Mouse (Mus musculus) telencephalon, adult 2 months (tissue): ENCODE measurements around the gene Rpl36al.

Source experiments
- DNase-seq: peaks from one replicate; pipeline ENCODE4 v3.0.0-alpha.2; 2011; ENCODE audit warnings: low read depth, low spot score

Gene Rpl36al

DNA sequence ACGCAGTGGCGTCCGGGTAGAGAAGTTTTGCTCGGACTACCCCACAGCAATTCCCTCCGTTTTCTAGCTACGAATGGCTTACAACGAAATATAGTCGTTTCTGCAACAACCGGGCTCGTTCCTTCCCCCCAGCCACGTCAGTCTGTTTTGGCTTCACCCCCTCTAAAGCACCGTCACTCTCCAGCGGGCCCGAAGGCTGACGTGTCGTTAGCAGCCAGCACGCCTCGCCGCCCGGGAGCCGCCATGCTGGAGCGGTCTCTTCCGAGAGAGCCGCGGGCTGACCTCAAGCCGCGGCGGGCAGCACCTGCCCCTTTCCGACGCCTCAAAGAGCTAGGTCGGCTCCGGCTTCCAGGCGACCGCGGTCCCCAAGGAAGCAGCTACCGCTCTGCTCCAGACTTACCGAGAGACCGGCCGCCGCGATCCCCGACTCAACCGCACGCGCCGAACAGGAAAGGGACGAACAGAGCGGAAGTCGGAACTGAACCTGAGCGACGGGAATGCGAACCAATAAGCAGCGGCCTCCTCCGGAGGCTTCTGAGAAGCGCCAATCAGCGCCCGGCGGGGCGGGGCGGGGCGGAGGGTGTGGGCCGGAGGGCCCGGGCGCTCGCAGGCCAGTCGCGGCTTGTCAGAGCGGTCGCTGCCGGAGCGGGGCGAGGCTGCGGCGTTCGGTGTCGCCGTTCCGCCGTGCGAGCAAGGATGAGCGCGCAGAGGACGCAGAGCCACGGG is at the start of gene Rpl36al, which contains the start of gene Mgat2:
Gene Rpl36al (minus strand): TSS at position 501 of the 726 bp plus-strand sequence.
Gene Mgat2 (plus strand): TSS at position 575 of the 726 bp plus-strand sequence.
- DNase-seq, result peak; percentile 96

GRCm38 (mm10) chr12:69229251-69229650 is 45.4 kb upstream of the Rpl36al start:
- no peak for DNase-seq

- DNase-seq, result peak; percentile 49
These were observed 44.0 kb upstream of the Rpl36al start, which contains the start of gene Pole2 for GRCm38 (mm10) chr12:69227776-69228466. Gene Pole2, minus strand, starts transcription at chr12:69228195.

- no peak for DNase-seq
These were observed 36.9 kb upstream of the Rpl36al start for GRCm38 (mm10) chr12:69220613-69221277.

DNA sequence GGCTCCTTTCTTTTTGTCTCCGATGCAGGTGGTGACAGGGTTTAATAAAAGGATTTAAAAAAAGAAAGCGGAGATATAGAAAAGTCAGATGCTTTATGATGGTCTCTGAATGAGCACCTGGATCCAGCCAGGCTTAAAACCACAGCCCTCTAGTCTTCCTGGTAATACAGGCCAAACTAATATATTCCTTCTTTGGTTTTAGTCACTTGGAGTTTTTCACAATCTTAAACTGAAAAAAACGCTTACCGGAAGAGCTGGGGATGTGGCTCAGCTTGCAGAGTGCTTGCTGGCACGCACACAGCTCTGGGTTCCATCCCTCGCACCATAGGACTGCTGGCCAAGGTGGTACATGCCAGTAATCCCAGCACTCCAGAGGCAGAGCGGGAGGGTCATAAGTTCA is 32.7 kb upstream of the Rpl36al start:
- DNase-seq, result no peak

DNA sequence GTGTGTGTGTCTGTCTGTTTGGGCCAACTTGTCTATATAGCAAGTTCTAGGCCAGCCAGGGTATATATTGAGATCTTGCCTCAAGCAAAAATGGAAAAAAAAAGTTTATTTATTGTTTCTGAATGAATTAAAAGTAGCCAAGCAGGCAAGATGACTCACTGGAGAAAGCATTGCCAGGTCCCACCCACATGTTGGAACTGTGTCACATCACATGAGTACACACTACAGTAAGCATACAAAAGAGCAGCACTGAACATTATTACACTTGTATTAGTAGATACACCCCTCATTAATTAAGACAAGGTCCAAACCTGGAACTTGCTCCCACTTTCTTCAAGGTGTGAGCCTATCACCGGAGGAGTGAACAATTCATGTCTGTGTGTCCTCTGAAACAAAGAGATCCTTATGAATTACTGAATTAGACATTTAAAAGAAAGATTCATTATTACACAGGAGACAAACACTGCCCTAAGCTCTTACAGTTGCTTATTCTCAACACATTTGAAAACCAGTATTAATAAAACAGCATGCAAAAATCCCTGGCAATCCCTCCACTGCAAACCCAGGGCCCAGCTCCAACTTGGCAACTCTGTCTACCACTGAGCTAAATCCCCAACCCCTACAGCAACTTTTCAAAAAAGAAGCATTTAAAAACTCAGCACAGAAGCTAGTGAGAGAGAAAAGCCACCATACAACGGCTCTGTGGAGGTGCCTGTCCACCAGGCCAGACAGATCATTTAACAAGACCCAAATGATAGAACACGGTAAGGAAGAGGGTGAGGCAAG is 31.3 kb upstream of the Rpl36al start:
- no peak for DNase-seq

DNA sequence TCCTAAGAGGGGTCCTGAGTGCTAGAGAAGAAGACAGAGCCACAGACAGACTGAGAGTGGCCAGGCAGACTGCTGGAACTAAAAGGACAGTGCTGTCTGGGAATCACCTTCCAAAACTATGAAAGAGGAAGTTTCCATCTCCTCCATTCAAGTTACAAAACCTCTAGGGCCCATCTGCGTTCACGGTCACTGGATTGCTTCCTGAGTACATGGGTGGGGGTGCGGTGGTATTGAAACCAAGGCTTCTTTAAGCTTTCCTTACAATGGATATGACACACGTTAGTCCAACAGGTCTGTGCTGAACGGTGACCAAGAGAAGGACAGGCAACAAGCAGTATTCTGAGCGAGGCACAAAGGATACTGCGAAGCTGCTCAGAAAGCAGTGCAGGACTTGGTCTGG is 30.5 kb upstream of the Rpl36al start:
- DNase-seq, result no peak

DNA sequence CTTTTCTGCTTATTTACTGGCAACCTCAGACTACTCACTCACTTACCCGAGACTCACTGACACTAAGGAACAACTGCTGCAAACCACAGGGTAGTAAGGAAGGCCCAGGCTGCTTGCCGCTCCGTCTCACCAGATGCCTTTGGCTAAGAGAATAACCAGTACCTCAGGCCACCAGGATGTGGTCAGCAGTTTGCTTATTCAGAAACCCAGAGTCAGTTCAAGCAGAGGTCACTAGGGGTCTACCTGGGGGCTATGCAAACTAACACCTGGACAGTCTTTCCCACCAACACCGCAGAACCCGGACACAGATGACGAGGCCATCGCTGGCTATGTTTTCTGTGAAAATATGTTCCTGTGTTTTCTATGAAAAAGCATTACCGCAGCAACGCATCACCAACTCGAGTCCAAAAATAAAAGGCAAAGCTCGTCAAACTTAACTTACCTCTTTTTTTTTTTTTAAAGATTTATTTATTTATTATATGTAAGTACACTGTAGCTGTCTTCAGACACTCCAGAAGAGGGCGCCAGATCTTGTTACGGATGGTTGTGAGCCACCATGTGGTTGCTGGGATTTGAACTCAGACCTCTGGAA is 29.4 kb upstream of the Rpl36al start:
- no peak for DNase-seq

GRCm38 (mm10) chr12:69211057-69211456 is 27.2 kb upstream of the Rpl36al start:
- no peak for DNase-seq

DNA sequence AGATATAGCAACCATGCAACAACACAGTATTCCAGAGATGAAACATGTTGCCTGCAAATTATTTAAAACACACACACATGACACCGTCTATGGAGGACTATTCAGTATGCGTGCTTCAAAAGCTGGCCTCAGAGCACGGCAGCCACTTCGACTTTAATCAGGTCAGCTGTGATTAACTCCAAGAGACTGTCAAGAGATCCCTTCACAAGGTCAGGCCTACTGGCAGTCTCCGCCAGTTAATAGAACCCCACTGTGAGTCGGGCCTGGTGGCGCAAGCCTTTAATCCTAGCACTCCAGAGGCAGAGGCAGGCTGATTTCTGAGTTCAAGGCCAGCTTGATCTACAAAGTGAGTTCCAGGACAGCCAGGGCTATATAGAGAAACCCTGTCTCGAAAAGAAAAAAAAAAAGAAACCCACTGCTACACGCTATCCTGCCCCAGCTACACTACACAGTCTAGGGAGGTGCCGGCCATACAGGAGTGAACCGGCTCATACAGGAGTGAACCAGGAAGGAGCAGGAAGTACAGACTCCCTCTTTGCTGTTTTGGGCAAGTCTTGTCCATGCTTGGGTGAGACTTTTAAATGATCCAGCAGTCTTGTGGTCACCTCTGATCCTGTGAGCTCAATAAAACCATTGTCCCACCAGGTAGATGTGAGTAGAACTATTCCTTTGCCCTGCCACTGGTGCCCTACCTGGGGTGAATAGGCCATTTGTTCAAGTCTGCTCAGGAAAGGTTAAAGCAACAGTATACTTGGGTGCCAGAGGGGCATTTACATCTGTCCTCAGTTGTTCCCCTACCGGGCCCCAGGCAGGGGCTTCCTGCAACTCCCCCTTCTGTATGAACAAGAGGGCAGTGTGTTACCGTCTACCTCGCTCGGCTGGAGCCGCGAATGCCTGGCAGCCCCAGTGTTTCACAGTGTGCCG is 26.4 kb upstream of the Rpl36al start:
- no peak for DNase-seq

- no peak for DNase-seq
These were observed 24.6 kb upstream of the Rpl36al start for GRCm38 (mm10) chr12:69208520-69208919.

DNA sequence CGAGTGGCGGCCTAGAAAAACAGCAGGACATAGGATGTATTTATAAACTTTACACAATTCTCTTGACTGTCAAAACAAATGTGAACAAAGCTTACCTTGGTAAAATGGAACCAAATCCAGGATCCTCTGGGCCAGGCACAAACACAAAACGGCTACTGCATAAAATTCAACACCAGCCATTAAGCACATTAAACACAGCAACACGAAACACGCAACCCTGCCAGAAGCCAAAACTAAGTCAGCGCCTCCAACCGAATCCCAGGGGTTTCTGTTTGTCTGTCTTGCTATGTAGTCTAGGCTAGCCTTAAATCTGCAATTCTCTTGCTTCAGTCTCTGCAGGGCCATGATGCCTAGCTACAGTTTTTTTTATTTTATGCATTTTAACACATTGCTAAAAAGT is 24.0 kb upstream of the Rpl36al start:
- no peak for DNase-seq

- no peak for DNase-seq
These were observed 23.5 kb upstream of the Rpl36al start for GRCm38 (mm10) chr12:69207396-69207795.

DNA sequence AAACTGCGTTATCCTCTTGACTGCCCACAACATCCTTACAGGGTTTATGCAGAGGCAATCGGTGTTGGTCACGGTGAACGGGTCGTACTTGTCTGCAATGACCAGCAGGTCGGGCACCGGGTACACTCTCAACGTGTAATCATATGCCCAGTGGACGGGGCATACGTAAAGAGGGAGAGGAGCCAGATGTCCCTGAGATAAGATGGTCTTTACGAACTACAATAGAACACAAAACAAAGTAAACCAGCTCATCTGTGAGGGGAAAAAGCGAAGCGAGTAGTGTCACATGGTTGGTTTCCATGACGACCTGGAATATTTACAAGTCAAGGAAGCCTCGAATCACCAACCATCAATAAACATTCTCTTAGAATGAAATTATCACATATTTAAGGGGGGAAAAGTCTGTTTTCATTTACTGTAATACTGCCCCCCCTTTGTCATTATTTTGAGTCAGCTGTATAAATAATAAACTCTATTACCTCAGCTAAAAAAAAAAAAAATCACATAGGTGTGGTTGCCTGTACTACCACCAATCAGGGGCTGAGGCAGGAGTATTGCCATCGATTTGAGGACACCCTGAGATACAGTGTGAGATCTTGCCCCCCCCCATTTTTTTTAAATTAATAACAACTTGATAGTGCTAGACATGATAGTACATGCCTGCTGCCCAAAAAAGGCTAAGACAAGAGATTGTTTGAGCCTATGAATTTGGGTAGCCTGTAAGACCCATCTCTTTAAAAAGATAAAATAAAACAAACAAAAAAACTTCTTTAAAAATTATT is 20.4 kb upstream of the Rpl36al start, which contains the start of gene Gm49384:
Gene Gm49384 (minus strand): TSS at position 216 of the 782 bp plus-strand sequence.
- no peak for DNase-seq

- no peak for DNase-seq
These were observed 15.1 kb upstream of the Rpl36al start for GRCm38 (mm10) chr12:69198985-69199384.

DNA sequence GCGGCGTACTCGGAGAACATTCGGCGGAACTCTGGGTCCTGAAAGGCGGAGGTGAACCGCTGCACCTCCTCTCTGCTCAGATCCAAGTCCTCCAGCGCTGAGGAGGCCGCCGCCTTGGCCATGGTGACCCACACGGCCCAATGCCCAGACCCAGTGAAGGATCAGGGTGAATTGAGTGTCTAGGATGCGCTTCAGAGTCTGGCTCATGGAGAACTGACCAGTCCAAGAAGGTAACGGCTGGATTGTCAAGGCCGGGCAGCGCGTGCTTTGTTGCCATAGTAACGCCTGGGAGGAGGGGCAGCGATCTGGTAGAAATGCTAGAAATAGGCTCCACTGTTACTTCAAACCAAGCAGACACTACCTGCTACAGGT is 14.3 kb upstream of the Rpl36al start, which contains the start of gene Dnaaf2:
Gene Dnaaf2 (minus strand): TSS at position 266 of the 372 bp plus-strand sequence.
- no peak for DNase-seq

GRCm38 (mm10) chr12:69197378-69198163 is 13.7 kb upstream of the Rpl36al start:
- DNase-seq, result no peak
